Mouse (Mus musculus): ENCODE results near the gene Usp53.

The Usp53 gene

GRCm38 (mm10) chr3:122887505-122888301, 96.6 kb downstream of the Usp53 start:
- DNase-seq (ENCODE audit: low read depth), result no peak
